Mouse (Mus musculus): Measurements from ENCODE around the gene Ly6g6e. TPM values are rescaled to one million over a fixed set of nuclear protein-coding genes. Genes with fewer than 3 reads are reported as not detected.

Ly6g6e gene
- not detected for total RNA-seq (2023)

GRCm38 (mm10) chr17:35076507-35077176 lies at the start of gene Ly6g6e:
Ly6g6e (plus strand) TSS chr17:35076902.

DNA sequence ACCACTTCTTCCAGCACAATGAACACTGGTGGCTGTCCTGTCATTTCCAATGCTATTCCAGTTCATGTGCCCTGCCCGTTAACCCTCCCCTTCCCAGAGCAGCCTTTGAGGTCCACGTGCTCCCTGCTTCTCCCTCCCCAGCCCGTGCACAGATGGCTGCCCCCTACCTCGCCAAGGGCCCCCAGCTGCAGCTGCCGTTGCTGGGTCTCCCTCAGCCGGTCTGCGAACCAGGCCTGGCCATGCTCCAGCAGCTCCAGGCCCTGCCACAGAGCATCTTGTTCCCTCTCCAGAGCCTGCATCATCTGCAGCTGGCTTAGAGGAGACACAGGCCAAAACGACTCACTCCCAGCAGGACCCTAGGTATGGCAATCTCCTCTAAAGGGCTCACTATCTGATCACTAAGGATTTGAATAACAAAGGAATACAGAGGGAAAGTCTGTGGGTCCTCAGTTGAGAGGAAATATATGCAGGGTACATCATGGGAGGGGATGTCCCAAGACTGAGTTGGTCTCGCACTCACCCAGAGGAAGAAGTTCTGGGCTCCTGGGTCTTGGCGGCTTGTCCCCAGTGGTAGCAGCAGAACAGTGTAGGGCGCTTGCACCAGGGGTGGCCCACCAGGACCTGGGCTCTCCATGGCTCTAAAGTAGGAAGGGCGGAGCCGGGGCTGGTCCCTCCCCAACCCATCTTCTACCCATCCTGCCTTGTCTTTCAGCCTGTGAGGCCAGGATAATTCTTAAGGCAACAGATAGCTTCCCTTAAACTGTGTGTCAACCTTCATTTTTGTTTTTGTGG lies 49.2 kb upstream of the Ly6g6e start, which contains the start of gene Sapcd1:
Gene Sapcd1, minus strand, starts transcription at position 740 of the 792 bp plus-strand sequence.

DNA sequence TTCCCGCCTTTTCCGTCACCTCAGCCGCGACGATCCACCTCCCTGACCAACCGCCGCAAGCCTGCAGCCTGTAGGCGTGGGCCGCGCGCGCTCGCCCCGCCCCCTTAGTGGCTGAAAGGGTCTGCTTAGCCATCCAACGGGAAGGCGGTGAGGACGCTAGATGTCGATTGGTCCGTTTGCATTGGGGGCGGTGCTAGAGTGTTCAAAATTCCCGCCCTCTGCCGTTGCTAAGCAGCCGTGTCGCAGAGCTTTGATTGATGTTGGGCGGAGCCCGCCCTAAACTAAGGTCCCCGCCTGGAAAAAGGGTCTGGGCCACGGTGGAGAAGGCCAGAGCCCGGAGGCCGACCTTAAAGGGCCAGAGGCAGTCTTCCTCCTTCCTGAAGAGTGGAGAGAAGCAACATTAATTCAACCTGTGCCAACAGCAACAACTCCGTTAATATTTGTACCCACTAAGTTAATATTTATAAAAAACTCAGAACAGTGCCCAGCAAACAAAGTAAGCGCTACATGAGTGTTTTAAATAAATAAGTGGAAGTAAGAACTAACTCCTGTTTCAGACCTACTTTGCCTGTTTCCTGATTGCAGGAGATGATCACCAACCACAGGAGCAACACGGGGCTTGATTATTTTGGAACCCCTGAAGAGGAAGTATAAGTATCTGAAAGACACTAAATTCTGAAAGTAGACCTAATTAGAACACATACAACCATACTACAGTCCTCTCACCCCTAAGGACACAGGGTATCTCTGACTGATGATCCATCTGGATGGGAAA lies 29.8 kb upstream of the Ly6g6e start, which contains the start of gene Msh5:
Gene Msh5, minus strand, starts transcription at position 65 of the 775 bp plus-strand sequence.

GRCm38 (mm10) chr17:35049561-35050016 lies 27.1 kb upstream of the Ly6g6e start, which contains the start of gene Clic1:
Clic1 (plus strand) TSS chr17:35049966.

DNA sequence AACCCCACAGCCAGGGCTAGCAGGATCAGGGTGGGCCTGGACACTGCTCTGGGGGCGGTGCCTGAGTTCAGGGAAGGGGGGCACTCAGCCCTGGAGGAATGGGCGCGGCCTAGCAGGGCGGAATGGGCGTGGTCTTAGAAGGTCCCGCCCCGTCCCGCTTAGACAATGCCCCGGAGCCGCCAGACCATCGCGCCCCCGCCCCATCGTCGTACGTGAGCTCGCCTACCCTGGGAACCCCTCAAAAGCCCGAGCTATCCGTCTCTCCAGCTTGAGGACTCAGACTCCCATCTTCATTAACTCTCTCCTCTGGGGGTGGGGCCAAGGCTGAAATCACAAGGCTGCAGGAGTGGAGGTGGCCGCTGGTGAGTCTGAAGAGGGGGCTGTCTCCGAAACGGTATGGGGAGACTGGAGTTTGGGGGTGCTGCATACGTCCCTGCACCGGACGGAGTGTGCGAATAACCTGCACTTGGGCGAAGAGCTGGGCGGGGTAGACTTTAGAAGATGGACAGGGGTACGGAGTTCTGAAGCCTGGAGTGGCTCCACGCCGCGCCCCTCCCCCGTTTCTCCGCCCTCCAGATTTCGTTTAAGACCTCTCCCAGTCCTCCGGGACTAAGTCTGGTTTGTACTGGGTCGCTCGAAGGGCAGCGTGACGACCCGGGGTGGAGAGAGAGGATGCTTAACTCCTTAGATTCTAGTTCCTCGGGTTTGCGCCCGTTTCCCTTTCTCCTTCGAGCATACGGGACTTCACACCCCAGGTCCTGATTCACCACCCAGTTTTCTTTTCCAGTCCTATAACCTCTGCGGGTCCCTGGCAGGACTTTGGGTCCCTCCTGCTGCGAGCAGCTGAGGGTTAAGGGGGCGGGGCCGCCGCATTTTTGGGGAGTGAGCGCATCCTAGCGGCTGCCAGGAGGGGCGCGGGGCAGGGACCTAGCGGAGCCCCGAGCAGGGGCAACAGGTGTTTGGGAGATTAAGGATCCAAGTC lies 17.5 kb upstream of the Ly6g6e start, which contains the start of gene Ddah2:
Gene Ddah2, plus strand, starts transcription at position 125 of the 982 bp plus-strand sequence.

DNA sequence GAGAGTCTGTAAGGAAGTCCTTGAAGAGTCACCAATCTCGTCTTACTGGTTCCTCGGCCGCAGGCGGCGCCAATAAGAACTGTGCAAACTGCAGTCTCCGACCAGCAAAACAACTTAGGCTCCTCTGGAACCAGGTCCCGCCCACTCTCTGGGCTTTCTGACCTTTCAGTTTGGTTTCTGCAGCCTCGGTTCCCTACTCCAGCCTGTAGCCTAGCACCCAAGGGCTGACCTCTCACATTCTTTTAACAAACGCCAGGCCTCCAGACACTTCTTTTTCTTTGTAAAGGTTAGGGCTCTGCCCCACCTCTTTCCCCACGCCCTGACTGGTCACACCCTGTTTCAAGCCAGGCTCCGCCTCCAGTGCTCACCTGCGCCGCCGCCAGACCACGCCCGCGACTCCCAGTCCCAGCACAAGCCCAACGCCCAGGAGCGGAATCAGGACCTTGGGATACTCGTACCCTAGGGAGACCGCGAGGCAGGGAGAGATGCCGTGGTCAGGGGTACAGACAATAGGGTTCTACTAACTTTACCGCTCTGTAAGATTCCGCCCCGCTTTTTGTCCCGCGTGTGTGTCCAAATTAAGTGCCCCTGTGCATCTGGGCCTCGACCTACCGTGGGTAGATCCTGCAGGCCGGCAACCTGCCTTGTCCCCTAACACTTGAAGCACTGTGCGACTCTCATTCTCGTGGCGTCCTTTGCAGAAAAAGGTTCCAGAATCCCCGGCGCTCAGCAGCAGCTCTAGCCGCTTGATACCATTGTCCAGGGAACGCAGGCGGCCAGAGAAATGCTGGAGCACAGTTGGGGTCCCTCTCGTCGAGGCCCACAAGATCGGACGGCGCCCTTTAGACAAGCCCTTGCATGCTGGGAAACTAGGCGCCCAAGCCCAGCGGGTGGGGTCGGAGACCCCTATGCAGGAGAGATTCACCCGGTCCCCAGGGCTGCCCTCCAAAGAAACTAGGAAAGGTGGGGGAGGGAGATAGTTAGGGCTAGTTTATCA lies 11.5 kb upstream of the Ly6g6e start, which contains the start of gene Ly6g6c:
Gene Ly6g6c, plus strand, starts transcription at position 438 of the 997 bp plus-strand sequence.

DNA sequence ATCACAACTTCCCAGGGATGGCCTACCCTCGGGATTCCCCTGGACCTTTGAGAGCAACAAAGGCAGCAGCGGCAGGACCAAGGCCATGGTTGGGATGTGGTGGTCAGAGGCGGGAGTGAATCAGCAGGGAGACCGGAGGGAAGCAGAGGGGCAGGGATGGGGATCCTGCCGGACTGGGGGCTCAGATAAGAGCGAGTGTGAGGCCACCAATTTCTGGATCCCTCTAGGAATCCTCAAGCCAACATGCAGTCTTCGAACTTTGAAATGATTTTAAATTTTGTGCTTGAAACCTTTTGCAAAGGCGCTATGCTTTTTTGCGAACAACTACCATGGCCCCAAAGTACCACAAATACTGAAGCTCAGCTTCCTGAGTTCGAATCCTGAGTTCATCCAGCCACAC lies 10.6 kb upstream of the Ly6g6e start, which contains the start of gene Mpig6b:
Gene Mpig6b, minus strand, starts transcription at position 101 of the 400 bp plus-strand sequence.

GRCm38 (mm10) chr17:35077786-35078233 lies 1.1 kb downstream of the Ly6g6e start, which contains the start of gene Ly6g6d:
Ly6g6d (minus strand) TSS chr17:35078065.

GRCm38 (mm10) chr17:35085208-35085865 lies 8.6 kb downstream of the Ly6g6e start, which contains the start of gene Ly6g6f:
Ly6g6f (minus strand) TSS chr17:35085610.

DNA sequence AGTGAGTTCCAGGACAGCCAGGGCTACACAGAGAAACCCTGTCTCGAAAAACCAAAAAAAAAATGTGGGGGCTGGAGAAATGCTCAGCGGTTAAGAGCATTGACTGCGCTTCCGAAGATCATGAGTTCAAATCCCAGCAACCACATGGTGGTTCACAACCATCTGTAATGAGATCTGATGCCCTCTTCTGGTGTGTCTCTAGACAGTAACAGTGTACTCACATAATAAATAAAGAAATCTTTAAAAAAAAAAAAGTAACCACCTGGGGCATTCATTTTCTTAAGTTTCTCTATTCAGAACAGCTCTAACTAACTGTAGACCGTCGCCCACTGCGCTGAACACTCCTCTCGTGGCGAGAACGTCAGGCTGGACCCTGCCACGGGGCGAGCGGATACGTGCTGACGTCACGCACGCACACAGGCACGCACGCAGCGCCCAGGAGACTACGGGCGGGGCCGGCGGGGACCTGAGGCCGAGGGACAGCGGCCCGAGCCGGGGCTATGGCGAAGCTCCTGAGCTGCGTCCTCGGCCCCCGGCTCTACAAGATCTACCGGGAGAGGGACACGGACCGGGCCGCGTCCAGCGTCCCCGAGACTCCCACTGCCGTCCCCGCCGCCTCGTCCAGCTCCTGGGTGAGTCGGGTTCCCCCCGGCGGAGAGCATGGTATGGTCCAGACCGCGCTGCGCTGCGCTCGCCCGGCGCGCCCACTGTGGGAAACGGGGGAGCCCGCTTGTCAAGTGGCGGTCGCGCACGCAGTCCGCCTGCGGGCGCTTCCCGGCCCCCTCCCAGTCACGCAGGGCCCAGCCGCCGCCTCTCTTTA lies 12.3 kb downstream of the Ly6g6e start, which contains the start of gene Abhd16a:
Gene Abhd16a, plus strand, starts transcription at position 439 of the 820 bp plus-strand sequence.

GRCm38 (mm10) chr17:35108097-35108496 lies 31.4 kb downstream of the Ly6g6e start, which contains the start of gene Ly6g5c:
Ly6g5c (plus strand) TSS chr17:35108279.

DNA sequence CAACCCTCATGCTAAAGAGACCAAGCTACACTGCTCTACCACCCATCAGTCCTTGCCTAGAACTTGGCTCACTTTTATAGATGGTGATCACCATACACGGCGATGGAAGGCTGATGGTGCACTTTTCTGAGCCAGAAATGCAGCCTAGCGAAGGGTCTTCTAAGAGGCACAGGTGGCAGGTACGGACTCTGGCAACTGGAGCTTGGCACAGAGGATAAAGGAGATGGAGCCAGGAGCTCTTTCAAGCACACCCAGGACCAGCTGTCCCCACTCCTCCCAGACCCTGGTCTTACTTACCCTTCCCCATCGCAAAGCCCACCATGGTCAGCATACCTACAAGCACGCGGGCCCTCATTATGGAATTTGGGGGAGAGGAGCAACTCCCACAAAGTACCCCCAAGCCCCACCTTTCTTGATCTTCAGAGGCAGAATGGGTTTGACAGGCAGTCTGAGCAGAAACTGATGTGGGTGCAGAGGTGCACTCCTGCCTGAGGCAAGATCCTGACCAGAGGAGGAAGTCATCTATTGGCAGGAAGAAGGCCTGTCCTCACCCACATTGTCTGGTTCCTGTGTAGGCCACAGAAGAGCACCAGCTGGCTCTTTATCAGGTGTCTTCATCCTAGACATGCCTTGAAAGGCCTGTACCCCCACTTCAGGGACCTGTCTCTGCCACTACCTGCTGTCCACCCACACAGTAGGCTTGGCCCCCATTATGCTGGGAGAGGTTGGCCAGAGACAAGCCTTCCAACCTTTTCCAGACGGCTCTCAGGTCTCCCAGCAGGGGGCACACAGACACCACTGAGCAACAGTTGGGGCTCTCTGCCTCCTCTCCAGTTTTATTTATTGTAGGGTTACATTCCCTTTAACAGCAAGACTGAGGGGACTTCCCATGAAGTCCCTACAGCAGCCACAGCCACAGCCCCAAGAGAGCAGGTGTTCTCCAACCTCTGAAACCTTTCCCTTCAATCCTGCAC lies 38.6 kb downstream of the Ly6g6e start, which contains the start of gene Ly6g5b:
Gene Ly6g5b, minus strand, starts transcription at position 383 of the 974 bp plus-strand sequence.

GRCm38 (mm10) chr17:35121143-35121799 lies 44.6 kb downstream of the Ly6g6e start, which contains the start of gene Gpank1:
Gpank1 (plus strand) TSS chr17:35121455.

GRCm38 (mm10) chr17:35121871-35122303 lies 45.2 kb downstream of the Ly6g6e start, which contains the start of gene Csnk2b:
Csnk2b (minus strand) TSS chr17:35122053.

DNA sequence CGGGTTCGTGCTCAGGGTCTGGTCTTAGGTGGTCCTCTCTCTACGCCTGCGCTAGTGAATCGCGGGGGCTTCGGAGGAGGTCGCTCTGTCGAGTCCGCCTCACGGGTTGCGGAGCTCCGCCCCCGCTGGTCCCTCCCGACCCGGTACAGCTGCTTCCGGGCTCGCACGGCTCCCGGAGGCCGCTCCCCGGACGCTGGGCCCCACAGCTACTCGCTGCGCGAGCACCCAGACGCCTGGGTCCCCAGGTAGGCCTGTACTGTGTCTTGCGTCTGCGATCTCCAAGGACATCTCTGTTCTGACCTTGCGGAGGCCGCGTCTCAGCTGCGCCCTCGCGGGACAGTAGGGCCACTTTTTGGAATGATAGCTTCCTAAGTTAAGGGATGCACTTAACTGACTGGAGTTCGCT lies 49.5 kb downstream of the Ly6g6e start, which contains the start of gene D17H6S53E:
Gene D17H6S53E, plus strand, starts transcription at position 168 of the 406 bp plus-strand sequence.

Data from CD8-positive naive resting alpha-beta T cell, adult 57 days (primary cell).